Mouse (Mus musculus): ENCODE results near the gene Fat1.
A peak's percentile ranks its signal among the peaks of the same experiment; 100 is the strongest.
"Not testable (repeated sequence)": the region's sequence is repeated elsewhere in the genome, so short reads cannot be mapped to it uniquely, and the experiment has no call there.

The Fat1 gene

DNA sequence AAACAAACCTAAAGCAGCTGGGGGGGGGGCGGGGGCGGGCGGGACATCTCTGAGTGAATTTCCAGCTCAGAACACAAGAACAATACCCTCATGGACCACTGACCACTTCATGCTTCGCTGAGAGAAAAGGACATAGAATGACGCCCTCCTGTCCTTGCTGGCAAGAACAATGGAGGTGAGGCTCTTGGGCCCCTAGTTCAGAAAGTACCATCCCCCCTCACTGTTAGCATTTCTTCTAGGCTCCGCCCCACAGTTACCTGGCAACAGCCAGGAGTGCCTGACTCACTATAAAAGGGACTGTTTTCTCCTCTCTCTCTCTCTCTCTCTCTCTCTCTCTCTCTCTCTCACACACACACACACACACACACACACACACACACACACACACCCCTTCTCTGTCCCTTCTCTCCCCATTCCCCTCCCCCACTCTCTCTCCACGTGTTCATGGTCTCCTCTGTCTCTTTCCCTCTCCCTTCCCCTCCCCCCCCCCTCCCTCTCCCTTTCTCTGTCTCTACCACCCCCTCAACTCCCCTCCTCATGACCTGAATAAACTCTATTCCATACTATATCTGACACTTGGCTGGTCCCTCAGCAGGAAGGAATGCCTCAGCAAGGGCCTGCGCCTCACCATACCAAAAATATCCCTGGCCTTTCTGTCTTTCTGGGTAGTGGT is 129.1 kb downstream of the Fat1 start:
- no peak for DNase-seq (ENCODE audit: low spot score in 2 of 2)

DNA sequence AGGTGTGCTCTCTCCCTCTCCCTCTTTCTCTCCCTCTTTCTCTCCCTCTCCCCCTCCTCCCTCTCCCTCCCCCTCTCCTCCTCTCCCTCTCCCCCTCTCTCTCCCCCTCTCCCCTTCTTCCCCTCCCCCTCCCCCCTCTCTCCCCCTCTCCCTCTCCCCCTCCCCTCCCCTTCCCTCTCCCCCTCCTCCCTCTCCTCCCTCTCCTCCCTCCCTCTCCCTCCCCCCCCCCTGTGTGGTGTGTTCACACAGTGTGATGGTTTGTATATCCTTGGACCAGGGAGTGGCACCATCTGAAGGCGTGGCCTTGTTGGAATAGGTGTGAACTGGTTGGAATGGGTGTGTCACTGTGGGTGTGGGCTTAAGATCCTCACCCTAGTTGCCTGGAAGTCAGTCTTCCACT is 130.1 kb downstream of the Fat1 start:
- not testable (repeated sequence) for DNase-seq (ENCODE audit: low spot score in 2 of 2)

DNA sequence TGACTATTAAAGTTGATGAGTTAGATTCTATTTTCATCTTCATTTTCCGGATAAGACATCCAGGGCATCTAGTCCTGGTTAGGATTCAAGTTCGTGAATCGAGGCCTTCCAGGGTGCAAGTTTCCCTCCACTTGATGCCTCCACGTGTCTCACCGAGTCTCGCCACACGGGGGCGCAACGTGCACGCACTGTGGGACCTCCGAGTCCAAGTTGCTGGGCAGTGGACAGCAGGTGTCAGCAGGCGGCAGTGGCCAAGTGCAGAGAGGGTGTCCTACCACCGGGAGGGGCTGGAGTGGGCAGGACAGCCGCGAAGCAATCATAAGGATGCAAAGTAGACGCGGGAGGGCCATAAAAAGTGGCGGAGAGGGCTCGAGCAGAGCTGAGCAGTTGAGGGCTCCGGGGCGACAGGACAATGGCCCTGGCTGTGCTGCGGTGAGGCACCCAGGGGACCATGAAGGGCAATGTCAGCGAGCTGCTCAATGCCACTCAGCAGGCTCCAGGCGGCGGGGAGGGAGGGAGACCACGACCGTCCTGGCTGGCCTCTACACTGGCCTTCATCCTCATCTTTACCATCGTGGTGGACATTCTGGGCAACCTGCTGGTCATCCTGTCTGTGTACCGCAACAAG is 133.6 kb downstream of the Fat1 start, which contains the start of gene Mtnr1a:
Mtnr1a (plus strand) TSS at position 379 of the 628 bp plus-strand sequence.
- peak; percentile 91 to 93 for DNase-seq (ENCODE audit: low spot score in 2 of 2)

DNA sequence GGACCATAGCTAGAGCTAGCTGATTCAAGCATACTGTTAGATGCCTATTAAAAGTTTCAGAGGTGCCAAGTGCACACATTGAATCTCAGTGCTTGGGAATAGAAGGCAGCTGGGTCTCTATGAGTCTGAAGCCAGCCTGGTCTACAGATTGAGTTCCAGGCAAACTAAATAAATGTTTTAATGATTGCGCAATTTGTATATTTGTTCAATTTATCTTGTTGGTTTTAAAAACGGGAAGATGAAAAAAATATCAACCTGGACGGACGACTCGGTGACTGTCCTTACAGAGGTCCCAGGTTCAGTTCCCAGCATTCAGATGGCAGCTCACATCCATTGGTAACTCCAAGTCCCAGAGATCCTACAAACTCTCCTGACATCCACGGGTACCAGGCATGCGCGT is 135.7 kb downstream of the Fat1 start:
- no peak for DNase-seq (ENCODE audit: low spot score in 2 of 2)

DNA sequence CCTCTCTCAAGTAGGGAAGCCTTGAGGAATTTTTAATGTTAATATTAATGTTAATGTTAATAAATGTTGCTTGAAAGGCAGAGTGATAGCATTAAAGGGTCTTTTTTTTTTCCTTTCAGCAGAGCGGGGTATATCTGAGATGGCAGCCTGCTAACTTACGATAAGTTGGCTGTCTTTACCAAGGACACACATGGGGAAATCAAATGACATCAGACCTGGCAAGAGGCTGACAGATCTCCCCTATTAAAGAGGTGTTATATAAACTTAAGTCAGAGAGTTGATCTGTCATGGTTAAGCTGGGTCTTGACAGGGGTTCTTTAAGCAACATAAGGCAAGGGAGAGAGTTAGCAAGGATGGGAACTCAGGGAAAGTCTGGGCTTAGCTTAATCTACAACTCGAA is 145.6 kb downstream of the Fat1 start:
- DNase-seq (ENCODE audit: low spot score in 2 of 2), result no peak

DNA sequence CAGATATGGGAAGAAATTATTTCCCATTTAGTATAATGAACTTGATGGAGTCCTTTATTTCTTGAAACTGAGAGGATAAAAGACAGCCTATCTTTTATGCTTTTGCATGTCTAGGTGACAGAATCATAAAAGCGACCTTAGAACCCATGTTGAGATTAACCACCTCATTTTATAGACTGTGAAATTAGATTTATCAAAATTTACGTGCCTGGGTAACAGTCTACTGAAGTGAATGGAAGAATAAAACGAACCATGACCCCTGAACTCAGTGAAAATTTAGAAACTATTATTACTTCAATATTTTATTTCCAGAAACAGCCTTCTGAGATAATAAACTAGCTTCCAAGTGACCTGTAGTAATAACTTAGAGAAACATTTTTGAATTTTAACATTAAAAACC is 158.4 kb downstream of the Fat1 start:
- no peak for DNase-seq (ENCODE audit: low spot score in 2 of 2)

All from frontal cortex, postnatal 36 days (tissue).